Comparison of ENCODE assay signal across 24 mouse cellular contexts in genomic region chr9:13835256-13835655, GRCm38 (mm10). TPM values are rescaled to one million over a fixed set of nuclear protein-coding genes. Genes with fewer than 3 reads are reported as not detected.
DNase-seq lines count a peak whose midpoint lies in the region; ATAC-seq and TF ChIP-seq lines count a peak whose summit lies in the region.
"Had no signal": no experiment of that assay in that cellular context is flagged by ENCODE, and none has a peak within 500 bp of the region (broad histone marks: within the 10 kb centered on the region; RNA-seq: fewer than 3 reads in every experiment).

No protein-coding gene starts in this region.

- no peak overlapping the region for H3K27ac ChIP-seq in liver, embryonic 16.5 days (ENCODE audit: low read length)
- no peak overlapping the region for H3K27ac ChIP-seq in CH12.LX (ENCODE audit: insufficient read depth, low read depth)
- H3K27ac ChIP-seq: embryonic facial prominence, embryonic 12.5 days; forebrain, embryonic 12.5 days; intestine, embryonic 15.5 days; kidney, embryonic 15.5 days; limb, embryonic 13.5 days; liver, embryonic 15.5 days; midbrain, embryonic 10.5 days had no signal

- H3K27me3 ChIP-seq in liver, embryonic 16.5 days (ENCODE audit: control insufficient read depth, insufficient read depth, low read depth, low read length) = no peaks in the 10 kb centered on the region
- H3K27me3 ChIP-seq in CH12.LX (replicated peaks) = no peaks in the 10 kb centered on the region
- H3K27me3 ChIP-seq: embryonic facial prominence, embryonic 12.5 days; forebrain, embryonic 12.5 days; intestine, embryonic 15.5 days; kidney, embryonic 15.5 days; limb, embryonic 13.5 days; liver, embryonic 15.5 days had no signal

- no peaks in the 10 kb centered on the region for H3K4me1 ChIP-seq in liver, embryonic 16.5 days (ENCODE audit: control insufficient read depth, low read depth, low read length)
- H3K4me1 ChIP-seq in CH12.LX (ENCODE audit: control insufficient read depth in 1 of 2, insufficient read depth in 2 of 2) = peaks cover 0 to 59% of the 10 kb centered on the region in 2 experiments; a peak in 3 of 4 replicates
- H3K4me1 ChIP-seq: embryonic facial prominence, embryonic 12.5 days; forebrain, embryonic 12.5 days; intestine, embryonic 15.5 days; kidney, embryonic 15.5 days; limb, embryonic 13.5 days; midbrain, embryonic 10.5 days had no signal

- no peak overlapping the region for H3K4me3 ChIP-seq in liver, embryonic 16.5 days (ENCODE audit: low read depth, low read length)
- H3K4me3 ChIP-seq in CH12.LX (replicated peaks in 1 of 3; ENCODE audit: low read depth in 2 of 3, low read length in 2 of 3, poor library complexity in 1 of 3) = no peak overlapping the region
- H3K4me3 ChIP-seq: embryonic facial prominence, embryonic 12.5 days; erythroblast, embryonic 14.5 days; forebrain, embryonic 12.5 days; intestine, embryonic 15.5 days; kidney, embryonic 15.5 days; limb, embryonic 13.5 days; liver, embryonic 15.5 days; midbrain, embryonic 10.5 days had no signal

- H3K36me3 ChIP-seq in liver, embryonic 16.5 days (ENCODE audit: control insufficient read depth, insufficient read depth) = peaks cover 51% of the 10 kb centered on the region
- H3K36me3 ChIP-seq in CH12.LX (replicated peaks in 1 of 2; ENCODE audit: control insufficient read depth in 1 of 2, insufficient read depth in 1 of 2, low read length in 1 of 2) = peaks cover 49 to 82% of the 10 kb centered on the region in 2 experiments

- TF ChIP-seq RAD21 in CH12.LX (IDR thresholded peaks at IDR 0.05; ENCODE audit: low read depth, low read length) = no peak

- no peak overlapping the region for H3K4me2 ChIP-seq in liver, embryonic 16.5 days (ENCODE audit: low read depth, low read length)
- H3K4me2 ChIP-seq in CH12.LX (ENCODE audit: insufficient read depth, low read depth, poor library complexity, severe bottlenecking) = no peak overlapping the region
- H3K4me2 ChIP-seq: embryonic facial prominence, embryonic 12.5 days; forebrain, embryonic 12.5 days; intestine, embryonic 15.5 days; kidney, embryonic 15.5 days; limb, embryonic 13.5 days; liver, embryonic 15.5 days had no signal

- no peaks in the 10 kb centered on the region for H3K9me3 ChIP-seq in liver, embryonic 16.5 days (replicated peaks; ENCODE audit: control insufficient read depth, low read length)
- H3K9me3 ChIP-seq in CH12.LX (replicated peaks; ENCODE audit: low read length) = no peaks in the 10 kb centered on the region
- H3K9me3 ChIP-seq: embryonic facial prominence, embryonic 12.5 days; forebrain, embryonic 12.5 days; intestine, embryonic 15.5 days; kidney, embryonic 15.5 days; limb, embryonic 13.5 days; liver, embryonic 15.5 days; midbrain, embryonic 10.5 days had no signal

- in situ Hi-C loops in CH12.LX (cut with MboI; ENCODE audit: low pct_ligation_motif_present, low pct_unique_long_range_greater_than_20kb, low sequenced_read_pairs) = no loop called here

- H3K79me2 ChIP-seq in CH12.LX (replicated peaks; ENCODE audit: control insufficient read depth, extremely low read depth, insufficient read depth, poor library complexity, severe bottlenecking) = peaks cover 12% of the 10 kb centered on the region

- dilution Hi-C loops in CH12.LX (cut with MboI; ENCODE audit: extremely low pct_ligation_motif_present, extremely low pct_unique_long_range_greater_than_20kb, low sequenced_read_pairs) = no loop called here

- 60% methylated on average over 3 of the region's 3 CpGs for WGBS in liver, embryonic 16.5 days (ENCODE audit: insufficient replicate concordance)

- 0 out of 2 replicates have a peak, but pooled peaks have one; percentile 24 for ATAC-seq in liver, embryonic 16.5 days (ENCODE audit: low read depth)
- peak; percentile 88 for ATAC-seq in common myeloid progenitor, adult 5-6 weeks (replicated peaks; ENCODE audit: low read depth, poor library complexity, severe bottlenecking)
- peak; percentile 90 for ATAC-seq in neutrophil, adult 5-6 weeks (ENCODE audit: extremely low read depth, insufficient number of reproducible peaks, low FRiP score, poor library complexity, severe bottlenecking)
- ATAC-seq: hindbrain, embryonic 16.5 days; intestine, embryonic 15.5 days; lung, postnatal 0 days; midbrain, embryonic 16.5 days had no signal

- no peak for TF ChIP-seq CTCF in CH12.LX (conservative IDR thresholded peaks at IDR 0.05 in 1 of 2, IDR thresholded peaks at IDR 0.05 in 1 of 2; ENCODE audit: low read depth in 2 of 2, low read length in 2 of 2)

- no peak overlapping the region for H3K9ac ChIP-seq in liver, embryonic 16.5 days (ENCODE audit: low read depth, low read length)
- H3K9ac ChIP-seq in CH12.LX (ENCODE audit: insufficient read depth, low read depth) = no peak overlapping the region
- H3K9ac ChIP-seq: embryonic facial prominence, embryonic 12.5 days; forebrain, embryonic 12.5 days; intestine, embryonic 15.5 days; kidney, embryonic 15.5 days; limb, embryonic 13.5 days; liver, embryonic 15.5 days had no signal

- TF ChIP-seq EP300 in CH12.LX (IDR thresholded peaks at IDR 0.05; ENCODE audit: low read length) = peak; percentile 86

- DNase-seq in liver (no peak), CH12.LX (ENCODE audit: extremely low read depth) (peak; percentile 71)
- no peak for DNase-seq in right cerebral cortex, postnatal 14 days
- no peak for DNase-seq in kidney, adult 18-20 months
- DNase-seq: adrenal gland, postnatal 36 days; cerebellum, adult 11 months; cerebellum, postnatal 10 days; gastrocnemius, postnatal 25 days; kidney, postnatal 36 days; thymus, postnatal 14 days had no signal

- no peak for TF ChIP-seq POLR2A in CH12.LX (IDR thresholded peaks at IDR 0.05; ENCODE audit: low read depth, low read length)

TF ChIP-seq in CH12.LX, 34 proteins besides CTCF, POLR2A, EP300 and RAD21:
- TF ChIP-seq ELF1 (IDR thresholded peaks at IDR 0.05; ENCODE audit: low read depth, low read length) (peak; percentile 21; the same call in 1 of the 2 replicates), MXI1 (IDR thresholded peaks at IDR 0.05; ENCODE audit: low read depth, low read length) (no peak), KAT2A (IDR thresholded peaks at IDR 0.05; ENCODE audit: insufficient replicate concordance, low read length) (no peak), JUND (conservative IDR thresholded peaks at IDR 0.05; ENCODE audit: low read depth, low read length) (no peak), IRF4 (IDR thresholded peaks at IDR 0.05; ENCODE audit: low read depth, low read length) (peak; percentile 76), TCF12 (IDR thresholded peaks at IDR 0.05; ENCODE audit: low read depth, low read length) (no peak)

RNA-seq across cellular contexts. Expression of gene Fam76b, which starts 7.7 kb away (rescaled TPM):
- 6.6 and 8.5 TPM in 2 replicates for polyA plus RNA-seq in liver, embryonic 16.5 days (2015; fragmentation: Nextera tagmentation; extraction: Ambion mirVana)
- total RNA-seq in CH12.LX (2012; rRNA removed) (12.4 and 12.6 TPM in 2 replicates), CH12.LX (2014; rRNA removed) (36.2 and 43.2 TPM in 2 replicates)
- 25.3 and 31.7 TPM in 2 replicates for polyA plus RNA-seq in CH12.LX (2012; ENCODE audit: insufficient read length, low read depth)
- 75.9 and 77.2 TPM in 2 replicates for total RNA-seq in common myeloid progenitor, adult 5-6 weeks (2017)
- total RNA-seq in neutrophil, adult 5-6 weeks (2017) = 93.3 and 101 TPM in 2 replicates

RNA-seq across cellular contexts. Expression of gene Cep57, which starts 8.3 kb away (rescaled TPM):
- polyA plus RNA-seq in liver, embryonic 16.5 days (2015; fragmentation: Nextera tagmentation; extraction: Ambion mirVana) = 26.8 and 28.0 TPM in 2 replicates
- total RNA-seq in CH12.LX (2012; rRNA removed) (26.5 and 27.7 TPM in 2 replicates), CH12.LX (2014; rRNA removed) (50.6 and 55.9 TPM in 2 replicates)
- 49.4 and 50.1 TPM in 2 replicates for polyA plus RNA-seq in CH12.LX (2012; ENCODE audit: insufficient read length, low read depth)
- total RNA-seq in common myeloid progenitor, adult 5-6 weeks (2017) = 105 and 112 TPM in 2 replicates
- total RNA-seq in neutrophil, adult 5-6 weeks (2017) = 70.3 and 78.2 TPM in 2 replicates

Comparison
In these comparisons a context has a peak if more than half of its experiments do, and no peak if none do; other contexts are left out.
1. ATAC-seq: peak in every context shown above with its lines; median percentile 90 in neutrophil, adult 5-6 weeks; 88 in common myeloid progenitor, adult 5-6 weeks; 24 in liver, embryonic 16.5 days.